Mouse (Mus musculus) MEL (cell line): ENCODE measurements around the gene Pja2.
"Not testable (repeated sequence)": the region's sequence is repeated elsewhere in the genome, so short reads cannot be mapped to it uniquely, and the experiment has no call there.

Source experiments
- CTCF ChIP-seq, 3 experiments: IDR thresholded peaks in 2 of 3; conservative IDR thresholded peaks in 1 of 3; 2 replicates each; pipeline ENCODE4 v1.5.1; 2011 to 2012; ENCODE audit warnings: low read length in 3 of 3, low read depth in 2 of 3, mild to moderate bottlenecking in 2 of 3, improper control_type of control experiment in 1 of 3, inconsistent platforms in 1 of 3, mixed read lengths in 1 of 3, moderate library complexity in 1 of 3; ENCODE audit not compliant: control insufficient read depth in 1 of 3, insufficient read depth in 1 of 3, poor library complexity in 1 of 3, severe bottlenecking in 1 of 3
- POLR2A ChIP-seq, 2 experiments: IDR thresholded peaks; 2 replicates each; pipeline ENCODE4 v1.6.1; 2011 to 2012; ENCODE audit warnings: low read length in 2 of 2, mild to moderate bottlenecking in 2 of 2, control low read depth in 1 of 2, improper control_type of control experiment in 1 of 2, low read depth in 1 of 2, moderate library complexity in 1 of 2; ENCODE audit not compliant: control insufficient read depth in 1 of 2, insufficient read depth in 1 of 2, poor library complexity in 1 of 2
- ZKSCAN1 ChIP-seq: IDR thresholded peaks from 2 replicates; pipeline ENCODE4 v1.6.1; 2012; ENCODE audit warnings: low read depth, mild to moderate bottlenecking, inconsistent platforms, low read length, improper control_type of control experiment, moderate library complexity

DNA sequence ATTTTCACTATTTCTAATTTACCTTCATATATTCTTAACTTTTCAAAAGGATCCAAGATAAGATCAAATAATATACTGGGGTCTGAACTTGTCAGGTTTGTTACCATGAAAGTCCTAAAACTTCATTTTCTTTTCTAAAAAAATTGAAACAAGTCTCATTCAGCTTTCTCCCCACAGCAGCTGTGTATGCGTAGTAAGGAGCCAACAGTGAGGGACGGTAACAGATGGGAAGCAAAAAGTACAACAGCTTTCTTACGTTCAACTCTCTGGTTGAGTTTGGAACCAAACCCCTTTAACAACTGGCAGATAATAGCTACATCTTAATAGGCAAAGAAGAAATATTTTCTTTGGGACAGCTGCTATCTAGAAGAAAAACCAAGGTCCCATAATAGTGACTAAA lies 50.3 kb downstream of the Pja2 start:
- TF ChIP-seq ZKSCAN1; POLR2A (IDR thresholded peaks at IDR 0.05; ENCODE audit: control insufficient read depth in 1 of 2, insufficient read depth in 1 of 2, low read depth in 1 of 2, low read length in 2 of 2, poor library complexity in 1 of 2); CTCF (IDR thresholded peaks at IDR 0.05 in 2 of 3, conservative IDR thresholded peaks at IDR 0.05 in 1 of 3; ENCODE audit: control insufficient read depth in 1 of 3, insufficient read depth in 1 of 3, low read depth in 2 of 3, low read length in 3 of 3, poor library complexity in 1 of 3, severe bottlenecking in 1 of 3): not testable (repeated sequence)
